ENCODE assay signal across 8 mouse cellular contexts in the genomic region with DNA sequence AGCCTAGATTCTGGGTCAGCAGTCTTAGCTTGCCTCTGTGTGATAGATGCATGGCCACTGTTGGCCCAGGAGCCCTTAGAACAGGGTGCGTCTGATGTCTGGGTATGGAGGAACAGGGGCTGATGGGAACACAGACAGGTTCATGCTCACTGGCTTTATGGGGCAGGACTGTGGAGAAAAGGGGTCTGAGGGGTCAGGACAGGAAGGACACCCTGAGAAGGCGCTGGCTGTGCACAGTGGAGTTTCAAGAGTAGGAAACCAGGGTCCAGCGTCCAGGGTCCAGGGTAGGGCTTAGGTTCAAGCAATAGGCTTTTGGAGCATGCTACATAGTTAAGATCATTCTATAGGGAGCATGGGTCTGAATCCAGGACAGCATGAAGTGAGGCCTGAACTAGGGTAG.
"Had no signal": no experiment of that assay in that cellular context is flagged by ENCODE, and none has a peak within 500 bp of the region (broad histone marks: within the 10 kb centered on the region; RNA-seq: fewer than 3 reads in every experiment).

No protein-coding gene starts in this region.

- DNase-seq: liver, embryonic 13.5 days; liver, postnatal 0 days; lung, adult 2 months; lung, postnatal 14 days; lung, postnatal 36 days; right cerebral cortex, postnatal 14 days; thymus, adult 2 months; thymus, postnatal 25 days had no signal
